Mouse (Mus musculus) lung, embryonic 16.5 days (tissue): Measurements from ENCODE around the gene Brms1l. TPM values are rescaled to one million over a fixed set of nuclear protein-coding genes. Genes with fewer than 3 reads are reported as not detected.

ENCODE experiments used
- ATAC-seq: fragments of 200-750 bp; cut with Nextera tagmentation; 2 replicates; pipeline ENCODE4 v1.8.0; 2017; ENCODE audit warnings: low read depth, mild to moderate bottlenecking, moderate library complexity
- H3K27ac ChIP-seq: fragments of 300-500 bp; sonication (generic); 2 replicates; pipeline ENCODE4 v1.5.1; 2014; ENCODE audit warnings: mild to moderate bottlenecking, control low read depth, low read length
- H3K27me3 ChIP-seq: fragments of 300-500 bp; sonication (generic); 2 replicates; pipeline ENCODE4 v1.6.1; 2014; ENCODE audit warnings: low read depth, low read length, mixed read lengths; ENCODE audit not compliant: control insufficient read depth, insufficient read depth
- H3K36me3 ChIP-seq: fragments of 300-500 bp; sonication (generic); 2 replicates; pipeline ENCODE4 v1.6.1; 2014; ENCODE audit warnings: low read length; ENCODE audit not compliant: control insufficient read depth, insufficient read depth
- H3K4me1 ChIP-seq: fragments of 300-500 bp; sonication (generic); replicated peaks from 2 replicates; pipeline ENCODE4 v1.6.1; 2014; ENCODE audit warnings: low read length, mixed read lengths; ENCODE audit not compliant: control insufficient read depth, insufficient read depth
- H3K4me2 ChIP-seq: fragments of 300-500 bp; sonication (generic); 2 replicates; pipeline ENCODE4 v1.6.1; 2014; ENCODE audit warnings: low read depth, low read length, control low read depth
- H3K4me3 ChIP-seq: fragments of 300-500 bp; sonication (generic); 2 replicates; pipeline ENCODE4 v1.5.1; 2014; ENCODE audit warnings: mild to moderate bottlenecking, low read length, control low read depth
- H3K9ac ChIP-seq: fragments of 300-500 bp; sonication (generic); 2 replicates; pipeline ENCODE4 v1.6.1; 2014; ENCODE audit warnings: low read length, control low read depth
- H3K9me3 ChIP-seq: fragments of 300-500 bp; sonication (generic); 2 replicates; pipeline ENCODE4 v1.6.1; 2016; ENCODE audit warnings: low read length; ENCODE audit not compliant: control insufficient read depth
- WGBS: fragments of 180-500 bp; shearing (Covaris S2); extraction: QIAGEN DNeasy Blood & Tissue Kit; methylation state at CpG from one replicate; pipeline ENCODE4 v1.1.7; 2014; 5-methylcytosine and 5-hydroxymethylcytosine counted together
- polyA plus RNA-seq: library from polyadenylated mRNA; unstranded; fragments of >200 nt; fragmentation: Nextera tagmentation; extraction: Ambion mirVana; gene quantifications from 2 replicates; pipeline ENCODE4 v1.2.1, GENCODE M21; 2015

The Brms1l gene
- polyA plus RNA-seq, 1 experiment from 2014 or later, result 45.3 TPM

DNA sequence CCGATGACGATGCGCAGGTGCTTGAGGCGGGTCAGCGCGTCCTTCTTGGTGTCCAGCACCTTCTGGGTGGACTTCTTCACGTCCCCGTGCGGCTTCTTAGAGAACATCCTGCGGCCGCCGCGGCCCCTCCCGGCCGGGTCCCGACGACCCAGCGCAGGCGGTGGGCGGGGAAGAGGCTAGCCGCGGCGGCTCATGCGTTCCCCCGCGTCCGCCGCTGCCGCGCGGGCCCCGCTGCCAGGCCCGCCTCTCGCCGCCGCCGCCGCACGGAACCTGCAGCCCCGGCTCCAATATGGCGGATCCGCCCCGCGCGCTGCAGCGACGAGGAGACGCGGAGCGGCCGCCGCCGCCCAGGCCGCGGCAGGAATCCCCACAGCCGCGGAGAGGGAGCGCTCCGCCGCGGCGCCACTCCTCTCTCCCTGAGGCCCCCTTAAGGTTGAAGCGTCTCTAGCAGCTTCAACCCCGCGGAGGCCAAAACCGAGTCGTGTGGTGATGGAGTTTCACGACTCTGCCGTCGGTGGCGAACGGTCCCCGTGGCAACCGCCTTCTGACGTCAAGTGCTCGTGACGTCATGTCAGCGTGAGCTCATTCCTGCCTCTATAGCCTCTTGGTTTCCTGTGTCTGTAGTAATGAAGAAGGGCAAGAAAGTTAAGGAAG lies 15.3 kb upstream of the Brms1l start, which contains the start of gene Ralgapa1:
Gene Ralgapa1 (minus strand): TSS at position 507 of the 654 bp plus-strand sequence.
- ATAC-seq, result peak; percentile 96
- WGBS, result under 1% methylated on average over 61 of the region's 78 CpGs
- Histone ChIP-seq H3K4me2 (peak within 1 kb of the TSS; percentile 64), H3K4me3 (peak within 1 kb of the TSS; percentile 95), H3K27me3 (no peaks in the 10 kb centered on the region), H3K36me3 (no peaks in the 10 kb centered on the region), H3K4me1 (no peaks in the 10 kb centered on the region; the same call in none of the 2 replicates), H3K27ac (peak within 1 kb of the TSS; percentile 94), H3K9me3 (no peaks in the 10 kb centered on the region), H3K9ac (peak within 1 kb of the TSS; percentile 97)

DNA sequence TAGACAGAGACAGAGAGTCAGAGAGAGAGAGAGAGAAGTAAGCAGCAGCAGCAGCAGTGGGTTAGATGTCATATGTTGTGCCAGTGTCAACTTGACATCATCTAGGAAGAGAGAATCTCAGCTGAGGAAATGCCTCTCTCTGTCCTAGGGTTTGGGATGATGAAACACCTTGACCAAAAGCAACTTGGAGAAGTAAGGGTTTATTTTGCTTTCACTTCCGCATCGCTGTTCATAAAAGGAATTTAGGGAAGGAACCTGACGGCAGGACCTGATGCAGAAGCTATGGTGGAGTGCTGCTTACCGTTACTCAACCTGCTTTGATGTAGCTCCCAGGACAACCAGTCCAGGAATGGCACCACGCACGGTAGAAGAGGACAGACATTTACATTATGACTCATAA lies 12.1 kb upstream of the Brms1l start:
- H3K9ac ChIP-seq, result no peak overlapping the region
- H3K36me3 ChIP-seq, result no peaks in the 10 kb centered on the region
- no peaks in the 10 kb centered on the region for H3K9me3 ChIP-seq
- H3K27ac ChIP-seq, result no peak overlapping the region
- no peak overlapping the region for H3K4me3 ChIP-seq
- WGBS, result 75% methylated on average over 6 of the region's 6 CpGs
- ATAC-seq, result no peak
- H3K4me1 ChIP-seq, result no peaks in the 10 kb centered on the region; the same call in none of the 2 replicates
- H3K27me3 ChIP-seq, result no peaks in the 10 kb centered on the region
- H3K4me2 ChIP-seq, result no peak overlapping the region

DNA sequence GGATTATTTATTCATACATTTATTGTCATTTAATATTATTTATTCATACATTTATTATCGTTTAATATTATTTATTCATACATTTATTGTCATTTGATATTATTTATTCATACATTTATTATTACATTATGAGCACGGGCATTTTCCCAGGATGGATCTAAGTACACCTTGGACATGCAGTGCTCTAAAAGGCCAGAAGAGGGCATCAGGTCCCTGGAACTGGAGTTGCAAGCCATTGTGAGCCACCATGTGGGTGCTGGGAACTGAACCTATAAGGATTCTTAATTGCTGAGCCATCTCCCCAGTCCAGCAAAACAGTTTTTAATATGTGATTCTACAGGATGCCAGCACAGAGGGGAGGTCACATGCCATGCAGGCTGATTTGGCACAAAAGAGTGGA lies 10.6 kb upstream of the Brms1l start:
- H3K9ac ChIP-seq, result no peak overlapping the region
- H3K4me3 ChIP-seq, result no peak overlapping the region
- no peaks in the 10 kb centered on the region for H3K36me3 ChIP-seq
- no peak overlapping the region for H3K4me2 ChIP-seq
- ATAC-seq, result no peak
- no peaks in the 10 kb centered on the region for H3K27me3 ChIP-seq
- WGBS, result 77% methylated on average over 2 of the region's 2 CpGs
- no peaks in the 10 kb centered on the region for H3K9me3 ChIP-seq
- no peak overlapping the region for H3K27ac ChIP-seq
- H3K4me1 ChIP-seq, result no peaks in the 10 kb centered on the region; the same call in 1 of the 2 replicates

DNA sequence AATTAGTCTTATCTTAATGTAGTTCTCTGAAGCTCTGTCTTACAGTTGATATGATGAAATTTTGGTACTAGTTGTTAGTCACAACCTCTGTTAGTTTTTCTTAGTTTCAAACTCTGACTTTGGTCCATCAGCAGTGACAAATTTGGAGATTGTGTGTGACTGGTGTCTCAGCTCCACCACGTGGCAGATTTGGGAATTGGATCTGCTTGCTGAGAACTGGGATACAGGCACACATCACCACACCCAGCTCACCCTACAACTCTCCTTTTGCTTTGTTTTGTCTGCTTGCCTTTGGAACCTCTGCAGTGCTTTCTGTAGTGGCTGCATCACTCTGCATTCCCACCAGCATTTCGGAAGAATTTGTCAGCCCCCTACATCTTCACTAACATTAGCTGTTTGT lies 5.0 kb upstream of the Brms1l start:
- Histone ChIP-seq H3K9ac (no peak overlapping the region), H3K27me3 (no peaks in the 10 kb centered on the region), H3K36me3 (no peaks in the 10 kb centered on the region), H3K4me3 (no peak overlapping the region), H3K27ac (no peak overlapping the region), H3K4me2 (no peak overlapping the region), H3K9me3 (no peaks in the 10 kb centered on the region), H3K4me1 (no peaks in the 10 kb centered on the region)
- 27% methylated on average over 2 of the region's 2 CpGs for WGBS
- no peak for ATAC-seq

DNA sequence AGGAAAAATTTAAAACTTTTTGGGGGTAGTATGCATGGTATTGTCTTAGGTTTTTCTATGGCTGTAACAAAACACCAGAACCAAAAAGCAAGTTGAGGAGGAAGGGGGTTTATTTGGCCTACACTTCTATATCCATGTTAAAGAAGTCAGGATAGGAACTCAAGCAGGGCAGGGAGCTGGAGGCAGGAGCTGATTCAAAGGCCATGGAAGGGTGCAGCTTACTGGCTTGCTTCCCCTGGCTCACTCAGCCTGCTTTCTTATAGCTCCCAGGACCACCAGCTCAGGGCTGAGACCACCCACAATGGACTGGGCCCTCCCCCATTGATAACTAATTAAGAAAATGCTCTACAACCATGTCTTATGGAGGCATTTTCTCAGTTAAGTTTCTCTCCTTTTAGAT lies 3.2 kb upstream of the Brms1l start:
- no peak for ATAC-seq
- no peak overlapping the region for H3K9ac ChIP-seq
- H3K4me1 ChIP-seq, result peaks cover 6% of the 10 kb centered on the region
- no peaks in the 10 kb centered on the region for H3K27me3 ChIP-seq
- H3K36me3 ChIP-seq, result no peaks in the 10 kb centered on the region
- H3K9me3 ChIP-seq, result no peaks in the 10 kb centered on the region
- no peak overlapping the region for H3K27ac ChIP-seq
- no peak overlapping the region for H3K4me2 ChIP-seq
- no peak overlapping the region for H3K4me3 ChIP-seq

DNA sequence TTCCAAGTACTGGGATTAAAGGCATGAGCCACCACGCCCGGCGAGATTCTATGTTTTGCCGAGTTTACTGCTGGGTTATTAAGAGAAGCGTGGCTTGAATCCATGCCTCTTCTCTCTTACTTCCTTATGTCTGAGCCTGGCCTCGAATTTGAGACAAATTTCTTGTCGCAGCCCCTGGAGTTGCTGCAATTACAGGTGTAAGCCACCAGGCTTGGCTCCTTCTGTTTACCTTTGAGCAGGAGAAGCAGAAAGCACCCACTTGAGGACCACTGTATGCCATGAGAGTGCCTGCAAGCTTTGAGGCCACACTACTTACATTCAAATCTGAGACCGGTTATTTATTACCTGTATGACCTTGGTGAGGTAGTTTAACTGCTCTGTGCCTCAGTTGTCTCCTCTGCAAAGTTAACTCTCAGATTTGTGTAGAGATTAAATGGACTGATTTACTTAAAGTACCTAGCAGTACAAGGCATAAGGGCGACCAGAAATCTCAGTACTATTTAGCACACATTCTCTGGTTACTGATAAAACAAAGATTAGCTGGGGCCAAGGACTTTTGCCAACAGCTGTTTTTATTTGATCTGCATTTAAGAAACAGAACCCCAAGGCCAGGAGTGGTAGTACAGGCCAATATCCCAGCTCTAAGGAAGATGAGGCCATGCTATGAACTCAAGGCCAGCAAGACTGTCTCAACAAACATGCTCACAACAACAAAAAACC lies 2.1 kb upstream of the Brms1l start:
- no peaks in the 10 kb centered on the region for H3K27me3 ChIP-seq
- H3K4me1 ChIP-seq, result peaks cover 10% of the 10 kb centered on the region
- H3K9me3 ChIP-seq, result no peaks in the 10 kb centered on the region
- no peak overlapping the region for H3K4me3 ChIP-seq
- no peak overlapping the region for H3K4me2 ChIP-seq
- H3K9ac ChIP-seq, result no peak overlapping the region
- H3K27ac ChIP-seq, result peak overlapping the region; percentile 12; the same call in 1 of the 2 replicates
- ATAC-seq, result no peak
- H3K36me3 ChIP-seq, result no peaks in the 10 kb centered on the region
- WGBS, result 49% methylated on average over 9 of the region's 9 CpGs

DNA sequence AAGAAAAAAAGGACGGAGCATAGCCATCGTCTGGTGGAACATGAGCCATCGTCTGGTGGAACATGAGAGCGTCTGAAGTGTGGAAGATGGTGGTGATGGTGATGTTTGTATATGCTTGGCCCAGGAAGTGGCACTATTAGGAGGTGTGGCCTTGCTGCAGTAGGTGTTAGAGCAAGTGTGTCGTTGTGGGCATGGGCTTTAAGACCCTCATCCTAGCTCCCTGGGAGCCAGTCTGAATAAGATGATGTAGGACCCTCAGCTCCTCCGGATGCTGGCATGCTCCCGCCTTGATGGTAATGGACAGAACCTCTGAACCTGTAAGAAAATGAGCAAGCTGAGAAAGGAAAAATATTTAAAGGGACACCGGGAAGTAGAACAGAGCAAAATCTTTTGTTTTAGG lies 1.2 kb upstream of the Brms1l start:
- no peak overlapping the region for H3K9ac ChIP-seq
- no peak for ATAC-seq
- no peak overlapping the region for H3K4me2 ChIP-seq
- H3K4me3 ChIP-seq, result no peak overlapping the region
- no peak overlapping the region for H3K27ac ChIP-seq
- H3K36me3 ChIP-seq, result no peaks in the 10 kb centered on the region
- peaks cover 10% of the 10 kb centered on the region for H3K4me1 ChIP-seq
- no peaks in the 10 kb centered on the region for H3K27me3 ChIP-seq
- WGBS, result 66% methylated on average over 8 of the region's 8 CpGs
- H3K9me3 ChIP-seq, result no peaks in the 10 kb centered on the region

DNA sequence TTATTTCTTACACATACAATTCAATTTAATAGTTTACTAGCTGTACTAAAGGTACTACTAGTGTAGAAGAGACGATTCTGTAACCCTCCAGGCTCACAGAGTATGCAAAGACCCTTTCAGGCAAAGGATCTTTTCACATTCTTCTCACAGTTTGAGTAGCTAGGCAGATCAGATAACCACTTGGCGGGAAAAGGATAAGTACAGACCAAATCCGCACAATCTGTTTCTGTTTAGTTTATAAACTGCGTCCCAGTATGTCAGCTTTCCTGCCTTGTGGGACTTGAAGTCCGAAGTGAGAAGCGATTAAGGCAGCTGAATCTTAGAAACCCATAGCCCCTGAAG lies 296 bp upstream of the Brms1l start:
- Histone ChIP-seq H3K4me2 (peak overlapping the region; percentile 55), H3K27ac (peak overlapping the region; percentile 83), H3K4me3 (peak overlapping the region; percentile 79), H3K36me3 (no peaks in the 10 kb centered on the region), H3K9ac (peak overlapping the region; percentile 67), H3K27me3 (no peaks in the 10 kb centered on the region), H3K9me3 (no peaks in the 10 kb centered on the region), H3K4me1 (peaks cover 10% of the 10 kb centered on the region)
- WGBS, result 0% methylated on average over 6 of the region's 6 CpGs
- no peak for ATAC-seq

DNA sequence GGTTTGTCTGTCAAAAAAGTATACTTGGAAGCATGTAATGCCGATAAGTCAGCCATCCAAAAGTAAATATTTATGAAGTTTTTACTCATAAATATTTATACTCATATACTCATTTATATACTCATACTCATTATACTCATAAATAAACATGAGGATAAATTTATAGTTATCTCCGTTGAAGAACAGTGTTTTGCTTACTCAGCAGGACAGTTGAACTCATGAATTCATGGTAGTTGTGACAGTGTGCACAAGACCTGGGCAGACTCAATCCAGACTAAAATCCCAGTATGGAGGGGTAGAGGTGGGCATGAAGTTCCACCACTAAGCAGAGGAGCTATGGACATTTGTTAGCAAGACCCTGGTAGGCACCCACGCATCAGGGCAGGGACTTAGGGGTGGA lies 1.4 kb downstream of the Brms1l start:
- H3K4me1 ChIP-seq, result peaks cover 10% of the 10 kb centered on the region
- WGBS, result 46% methylated on average over 3 of the region's 3 CpGs
- peak overlapping the region; percentile 81 for H3K4me2 ChIP-seq
- no peak overlapping the region for H3K9ac ChIP-seq
- peaks cover 11% of the 10 kb centered on the region for H3K36me3 ChIP-seq
- H3K27me3 ChIP-seq, result no peaks in the 10 kb centered on the region
- peak overlapping the region; percentile 79 for H3K4me3 ChIP-seq
- no peaks in the 10 kb centered on the region for H3K9me3 ChIP-seq
- H3K27ac ChIP-seq, result no peak overlapping the region
- no peak for ATAC-seq
